Mouse (Mus musculus): ENCODE measurements around the gene Twist2.

Gene Twist2

GRCm38 (mm10) chr1:91819237-91819636 is 18.0 kb downstream of the Twist2 start:
- DNase-seq (ENCODE audit: low read depth): no peak

- no peak for DNase-seq (ENCODE audit: low read depth)
Observed at GRCm38 (mm10) chr1:91820531-91820930, 19.3 kb downstream of the Twist2 start.

- no peak for DNase-seq (ENCODE audit: low read depth)
Observed at GRCm38 (mm10) chr1:91822316-91822824, 21.1 kb downstream of the Twist2 start.

GRCm38 (mm10) chr1:91823530-91823929 is 22.3 kb downstream of the Twist2 start:
- DNase-seq (ENCODE audit: low read depth): no peak

GRCm38 (mm10) chr1:91823951-91824350 is 22.7 kb downstream of the Twist2 start:
- no peak for DNase-seq (ENCODE audit: low read depth)

- peak; percentile 46 for DNase-seq (ENCODE audit: low read depth)
Observed at GRCm38 (mm10) chr1:91825261-91825660, 24.0 kb downstream of the Twist2 start.

- peak; percentile 20 for DNase-seq (ENCODE audit: low read depth)
Observed at GRCm38 (mm10) chr1:91831978-91832377, 30.7 kb downstream of the Twist2 start.

- no peak for DNase-seq (ENCODE audit: low read depth)
Observed at GRCm38 (mm10) chr1:91839557-91839956, 38.3 kb downstream of the Twist2 start.

GRCm38 (mm10) chr1:91839979-91840378 is 38.7 kb downstream of the Twist2 start:
- no peak for DNase-seq (ENCODE audit: low read depth)

GRCm38 (mm10) chr1:91844236-91844635 is 43.0 kb downstream of the Twist2 start:
- DNase-seq (ENCODE audit: low read depth): no peak

GRCm38 (mm10) chr1:91844681-91845379 is 43.6 kb downstream of the Twist2 start:
- no peak for DNase-seq (ENCODE audit: low read depth)

GRCm38 (mm10) chr1:91845380-91845957 is 44.2 kb downstream of the Twist2 start:
- DNase-seq (ENCODE audit: low read depth): no peak

- no peak for DNase-seq (ENCODE audit: low read depth)
Observed at GRCm38 (mm10) chr1:91851300-91851699, 50.0 kb downstream of the Twist2 start.

GRCm38 (mm10) chr1:91856771-91857664 is 55.8 kb downstream of the Twist2 start:
- no peak for DNase-seq (ENCODE audit: low read depth)

GRCm38 (mm10) chr1:91858101-91858790 is 57.0 kb downstream of the Twist2 start:
- no peak for DNase-seq (ENCODE audit: low read depth)

- DNase-seq (ENCODE audit: low read depth): no peak
Observed at GRCm38 (mm10) chr1:91858901-91859300, 57.6 kb downstream of the Twist2 start.

- no peak for DNase-seq (ENCODE audit: low read depth)
Observed at GRCm38 (mm10) chr1:91861511-91861910, 60.2 kb downstream of the Twist2 start.

GRCm38 (mm10) chr1:91866001-91866400 is 64.7 kb downstream of the Twist2 start:
- no peak for DNase-seq (ENCODE audit: low read depth)

GRCm38 (mm10) chr1:91871101-91871500 is 69.8 kb downstream of the Twist2 start:
- no peak for DNase-seq (ENCODE audit: low read depth)

- no peak for DNase-seq (ENCODE audit: low read depth)
Observed at GRCm38 (mm10) chr1:91872388-91873059, 71.3 kb downstream of the Twist2 start.

GRCm38 (mm10) chr1:91873572-91874285 is 72.5 kb downstream of the Twist2 start:
- no peak for DNase-seq (ENCODE audit: low read depth)
